ENCODE assay signal across 8 mouse cellular contexts in genomic region chr12:74333016-74333415, GRCm38 (mm10). TPM values are rescaled to one million over a fixed set of nuclear protein-coding genes. Genes with fewer than 3 reads are reported as not detected.
A peak's percentile ranks its signal among the peaks of the same experiment; 100 is the strongest.
DNase-seq lines count a peak whose midpoint lies in the region; ATAC-seq and TF ChIP-seq lines count a peak whose summit lies in the region.

No protein-coding gene starts in this region.

- 22% methylated on average over 13 of the region's 13 CpGs for WGBS in heart, adult 2 months
- WGBS in heart, embryonic 11.5 days (ENCODE audit: insufficient replicate concordance), result 25% methylated on average over 13 of the region's 13 CpGs
- WGBS in cerebellum, adult 2 months, result 27% methylated on average over 13 of the region's 13 CpGs
- 20% methylated on average over 13 of the region's 13 CpGs for WGBS in midbrain, postnatal 0 days

- no peak overlapping the region for H3K27ac ChIP-seq in heart, adult 2 months
- no peak overlapping the region for H3K27ac ChIP-seq in heart, embryonic 11.5 days (ENCODE audit: low read depth, low read length)
- no peak overlapping the region for H3K27ac ChIP-seq in cerebellum, adult 2 months (ENCODE audit: insufficient read depth, low read length)
- no peak overlapping the region for H3K27ac ChIP-seq in midbrain, postnatal 0 days (ENCODE audit: low read depth, low read length)
- no peak overlapping the region for H3K27ac ChIP-seq in testis, adult 2 months (ENCODE audit: control insufficient read depth, insufficient read depth, low read depth, low read length)

- H3K4me2 ChIP-seq in heart, embryonic 11.5 days, result no peak overlapping the region
- no peak overlapping the region for H3K4me2 ChIP-seq in midbrain, postnatal 0 days (ENCODE audit: low read depth, low read length, poor library complexity, severe bottlenecking)

- H3K36me3 ChIP-seq in heart, adult 2 months (ENCODE audit: control insufficient read depth, insufficient read depth, low read length), result no peaks in the 10 kb centered on the region
- no peaks in the 10 kb centered on the region for H3K36me3 ChIP-seq in heart, embryonic 11.5 days (ENCODE audit: control insufficient read depth, insufficient read depth, low read length)
- H3K36me3 ChIP-seq in midbrain, postnatal 0 days (ENCODE audit: insufficient read depth, low read length), result no peaks in the 10 kb centered on the region
- no peaks in the 10 kb centered on the region for H3K36me3 ChIP-seq in testis, adult 2 months (ENCODE audit: control insufficient read depth, insufficient read depth, low read length)

- no peak for TF ChIP-seq POLR2A in heart, adult 2 months (IDR thresholded peaks at IDR 0.05; ENCODE audit: insufficient read depth, low read depth, low read length)
- no peak for TF ChIP-seq POLR2A in cerebellum, adult 2 months (IDR thresholded peaks at IDR 0.05; ENCODE audit: borderline replicate concordance, insufficient read depth, low read length)
- TF ChIP-seq POLR2A in testis, adult 2 months (IDR thresholded peaks at IDR 0.05; ENCODE audit: control insufficient read depth, low read depth, low read length), result no peak

- no peak overlapping the region for H3K4me3 ChIP-seq in heart, adult 2 months
- no peak overlapping the region for H3K4me3 ChIP-seq in heart, embryonic 11.5 days (ENCODE audit: low read depth, low read length)
- H3K4me3 ChIP-seq in cerebellum, adult 2 months (replicated peaks; ENCODE audit: insufficient read depth, low read depth, low read length), result no peak overlapping the region
- H3K4me3 ChIP-seq in midbrain, postnatal 0 days (ENCODE audit: low read depth, low read length), result no peak overlapping the region
- no peak overlapping the region for H3K4me3 ChIP-seq in testis, adult 2 months (ENCODE audit: control insufficient read depth, low read depth, low read length)

- H3K4me1 ChIP-seq in heart, adult 2 months (ENCODE audit: control insufficient read depth, insufficient read depth, low read length), result no peaks in the 10 kb centered on the region
- no peaks in the 10 kb centered on the region for H3K4me1 ChIP-seq in heart, embryonic 11.5 days (ENCODE audit: control insufficient read depth, insufficient read depth, low read length)
- peaks cover 7% of the 10 kb centered on the region for H3K4me1 ChIP-seq in cerebellum, adult 2 months (ENCODE audit: control insufficient read depth, insufficient read depth, low read length)
- H3K4me1 ChIP-seq in midbrain, postnatal 0 days (ENCODE audit: insufficient read depth, low read length), result no peaks in the 10 kb centered on the region
- H3K4me1 ChIP-seq in testis, adult 2 months (ENCODE audit: control insufficient read depth, insufficient read depth, low read length), result no peaks in the 10 kb centered on the region

- peak; percentile 78 for TF ChIP-seq CTCF in heart, adult 2 months (IDR thresholded peaks at IDR 0.05)
- peak; percentile 73 for TF ChIP-seq CTCF in cerebellum, adult 2 months (IDR thresholded peaks at IDR 0.05; ENCODE audit: borderline replicate concordance, insufficient read depth, low read depth, low read length)
- TF ChIP-seq CTCF in midbrain, postnatal 0 days (IDR thresholded peaks at IDR 0.05), result peak; percentile 88
- TF ChIP-seq CTCF in testis, adult 2 months (IDR thresholded peaks at IDR 0.05; ENCODE audit: control insufficient read depth, insufficient read depth, insufficient replicate concordance, low read depth, low read length), result peak; percentile 91; the same call in 1 of the 2 replicates

- no peak for TF ChIP-seq EP300 in heart, adult 2 months (IDR thresholded peaks at IDR 0.05; ENCODE audit: insufficient read depth, low read depth, low read length)

- H3K9me3 ChIP-seq in heart, embryonic 11.5 days (replicated peaks; ENCODE audit: control insufficient read depth, low read length), result no peaks in the 10 kb centered on the region
- no peaks in the 10 kb centered on the region for H3K9me3 ChIP-seq in midbrain, postnatal 0 days (ENCODE audit: low read length)

- no peak overlapping the region for H3K9ac ChIP-seq in heart, adult 2 months (ENCODE audit: low read depth, low read length)
- H3K9ac ChIP-seq in heart, embryonic 11.5 days (ENCODE audit: low read depth, low read length), result no peak overlapping the region
- no peak overlapping the region for H3K9ac ChIP-seq in midbrain, postnatal 0 days (replicated peaks; ENCODE audit: low read length, poor library complexity, severe bottlenecking)

- intact Hi-C loops in heart, adult 2 months (cut with DNase I), result loop anchor here (5.0 kb wide), 1 partner anchor 1054 kb away; no protein-coding TSS in a partner anchor
- intact Hi-C loops in left cerebral cortex, postnatal 25 days (cut with DNase I), result loop anchor here (5.0 kb wide), 3 partner anchors 119 to 344 kb away; no protein-coding TSS in a partner anchor

- no peaks in the 10 kb centered on the region for H3K27me3 ChIP-seq in heart, adult 2 months (ENCODE audit: control insufficient read depth, insufficient read depth, low read length)
- H3K27me3 ChIP-seq in heart, embryonic 11.5 days (ENCODE audit: control insufficient read depth, insufficient read depth, low read length), result no peaks in the 10 kb centered on the region
- no peaks in the 10 kb centered on the region for H3K27me3 ChIP-seq in cerebellum, adult 2 months (ENCODE audit: control insufficient read depth, insufficient read depth, low read length)
- no peaks in the 10 kb centered on the region for H3K27me3 ChIP-seq in midbrain, postnatal 0 days (ENCODE audit: insufficient read depth, low read length)
- no peaks in the 10 kb centered on the region for H3K27me3 ChIP-seq in testis, adult 2 months (ENCODE audit: control insufficient read depth, insufficient read depth, low read length)

- DNase-seq in heart, adult 2 months, result peak; percentile 41 to 61
- DNase-seq in cerebellum, adult 2 months, result peak; percentile 58 to 68
- DNase-seq in induced T-regulatory cell, adult 2 months (ENCODE audit: low read depth), result peak; percentile 66
- peak; percentile 74 to 90 for DNase-seq in left cerebral cortex, postnatal 25 days (ENCODE audit: low spot score in 2 of 2)
- peak; percentile 86 for DNase-seq in midbrain, postnatal 0 days (ENCODE audit: low spot score)

- no peaks in the 10 kb centered on the region for H3K79me2 ChIP-seq in heart, adult 2 months (replicated peaks; ENCODE audit: control insufficient read depth, insufficient read depth, low read length)

- no peak for ATAC-seq in heart, embryonic 11.5 days (replicated peaks; ENCODE audit: insufficient number of reproducible peaks, low FRiP score, low TSS enrichment)
- ATAC-seq in frontal cortex, adult (ENCODE audit: low TSS enrichment), result peak; percentile 83
- ATAC-seq in midbrain, postnatal 0 days (ENCODE audit: low FRiP score), result peak; percentile 49; the same call in 1 of the 2 replicates

RNA-seq across cellular contexts. Expression of gene Gm11042, which starts 16.8 kb away (rescaled TPM):
- total RNA-seq in heart, adult 2 months (2021), result not detected
- not detected in 2 replicates for polyA plus RNA-seq in heart, adult 2 months (2012; rRNA removed)
- polyA plus RNA-seq in heart, embryonic 11.5 days (2014; fragmentation: Nextera tagmentation; extraction: Ambion mirVana), result not detected in 2 replicates
- not detected in 2 replicates for polyA plus RNA-seq in cerebellum, adult 2 months (2012; rRNA removed)
- total RNA-seq in left cerebral cortex, postnatal 25 days (2021), result not detected
- not detected in 2 replicates for total RNA-seq in midbrain, postnatal 0 days (2014; rRNA removed)
- not detected in 2 replicates for polyA plus RNA-seq in midbrain, postnatal 0 days (2015; fragmentation: Nextera tagmentation; extraction: Ambion mirVana)
- polyA plus RNA-seq in testis, adult 2 months (2012; rRNA removed), result not detected in 2 replicates
